Mouse (Mus musculus): Measurements from ENCODE around the gene Crat. TPM values are rescaled to one million over a fixed set of nuclear protein-coding genes. Genes with fewer than 3 reads are reported as not detected.

Crat gene
- 27.0 and 27.9 TPM in 2 replicates for polyA plus RNA-seq (2015; fragmentation: Nextera tagmentation; extraction: Ambion mirVana)

DNA sequence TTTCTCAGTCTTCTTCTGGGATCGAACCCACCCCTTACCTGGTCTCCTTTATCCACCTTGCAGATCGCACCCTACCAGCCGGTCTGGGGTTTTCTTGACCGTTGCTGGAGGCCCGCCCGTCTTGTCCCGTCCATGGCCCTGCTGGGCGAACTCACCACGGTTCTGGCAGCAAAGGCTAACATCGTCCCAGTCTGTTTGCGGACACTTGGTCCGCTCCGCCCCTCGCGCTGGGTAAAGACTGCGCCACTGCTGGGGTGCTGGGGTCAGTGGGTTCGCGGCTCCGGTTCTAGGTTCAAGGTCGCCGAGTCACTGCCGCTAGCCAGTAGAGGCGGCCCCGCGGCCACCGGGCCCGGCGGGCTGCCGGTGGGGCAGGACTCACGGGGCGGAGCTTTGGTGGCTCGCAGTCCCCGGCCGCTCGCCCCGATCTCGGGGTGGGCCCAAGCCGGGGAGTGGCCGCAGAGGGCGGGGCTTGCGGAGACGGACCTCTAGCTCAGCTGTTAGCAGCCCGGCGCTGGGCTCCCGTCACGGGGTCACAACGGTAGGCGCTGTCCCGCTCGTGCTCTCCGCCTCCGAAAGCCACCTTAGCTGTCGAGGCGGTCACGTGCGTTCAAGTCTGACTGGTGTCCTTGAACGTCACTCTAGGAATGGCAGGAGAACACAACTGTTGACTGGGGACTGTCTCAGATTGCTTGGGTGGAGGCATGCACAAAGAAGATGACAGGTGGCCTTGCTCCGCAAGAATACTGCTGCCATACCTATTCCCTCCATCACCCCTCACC, at the start of gene Crat:
Gene Crat, minus strand, starts transcription at position 657 of the 779 bp plus-strand sequence.

DNA sequence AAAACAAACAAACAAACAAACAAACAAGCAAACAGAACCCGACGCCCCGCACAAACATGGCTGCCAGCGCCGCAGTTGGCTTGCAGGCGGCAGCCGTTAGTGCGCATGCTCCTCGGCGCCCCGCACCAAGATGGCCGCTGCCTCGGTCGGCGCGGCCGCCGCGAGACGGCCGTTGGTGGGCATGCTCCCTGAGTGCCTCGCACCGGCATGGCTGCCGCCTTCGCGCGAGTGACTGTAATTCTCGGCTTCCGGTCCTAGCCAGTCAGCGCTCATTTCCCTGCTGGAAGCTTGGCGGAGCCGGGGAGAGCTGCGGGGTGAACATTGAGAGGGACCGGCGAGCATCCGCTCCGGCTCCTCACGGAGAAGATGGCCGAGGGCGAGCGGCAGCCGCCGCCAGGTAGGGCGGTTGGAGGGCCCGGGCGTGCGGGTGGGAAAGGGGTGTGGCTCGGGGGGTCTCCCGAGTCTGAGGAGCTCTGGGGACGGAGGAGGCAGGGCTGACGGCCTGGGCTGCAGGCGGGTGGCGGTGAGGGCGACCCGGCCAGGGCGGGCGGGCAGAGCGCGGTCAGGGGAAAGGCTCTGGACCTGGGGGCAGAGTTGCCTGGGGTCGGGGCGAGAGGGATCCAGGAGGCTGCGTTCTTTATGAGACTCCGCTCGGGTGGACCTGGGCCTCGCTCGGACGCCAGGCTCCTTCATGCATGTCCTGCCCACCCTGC, 479 bp upstream of the Crat start, which contains the start of gene Ptpa:
Gene Ptpa, plus strand, starts transcription at position 104 of the 713 bp plus-strand sequence.

DNA sequence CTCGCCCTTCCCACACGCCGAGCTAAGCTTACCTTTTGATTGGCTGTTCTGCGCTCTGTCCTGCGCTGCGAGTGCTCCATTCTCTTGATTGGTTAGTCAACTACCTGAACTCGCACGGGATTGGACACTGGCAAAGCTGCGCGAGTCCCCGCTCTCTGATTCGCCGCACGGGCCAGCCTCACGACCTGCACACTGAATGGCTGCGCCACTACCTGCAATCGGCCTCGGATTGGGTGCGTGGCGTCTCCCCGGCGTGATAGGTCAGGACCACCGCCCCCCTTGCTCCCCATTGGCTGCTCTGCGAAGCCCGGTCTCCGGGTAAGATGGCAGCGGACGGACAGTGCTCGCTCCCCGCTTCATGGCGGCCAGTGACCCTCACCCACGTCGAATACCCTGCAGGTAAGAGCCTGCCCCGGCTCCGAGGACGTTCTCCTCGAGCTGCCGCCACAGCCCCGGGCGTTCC, 23.5 kb downstream of the Crat start, which contains the start of gene Dolpp1:
Gene Dolpp1, plus strand, starts transcription at position 141 of the 463 bp plus-strand sequence.

DNA sequence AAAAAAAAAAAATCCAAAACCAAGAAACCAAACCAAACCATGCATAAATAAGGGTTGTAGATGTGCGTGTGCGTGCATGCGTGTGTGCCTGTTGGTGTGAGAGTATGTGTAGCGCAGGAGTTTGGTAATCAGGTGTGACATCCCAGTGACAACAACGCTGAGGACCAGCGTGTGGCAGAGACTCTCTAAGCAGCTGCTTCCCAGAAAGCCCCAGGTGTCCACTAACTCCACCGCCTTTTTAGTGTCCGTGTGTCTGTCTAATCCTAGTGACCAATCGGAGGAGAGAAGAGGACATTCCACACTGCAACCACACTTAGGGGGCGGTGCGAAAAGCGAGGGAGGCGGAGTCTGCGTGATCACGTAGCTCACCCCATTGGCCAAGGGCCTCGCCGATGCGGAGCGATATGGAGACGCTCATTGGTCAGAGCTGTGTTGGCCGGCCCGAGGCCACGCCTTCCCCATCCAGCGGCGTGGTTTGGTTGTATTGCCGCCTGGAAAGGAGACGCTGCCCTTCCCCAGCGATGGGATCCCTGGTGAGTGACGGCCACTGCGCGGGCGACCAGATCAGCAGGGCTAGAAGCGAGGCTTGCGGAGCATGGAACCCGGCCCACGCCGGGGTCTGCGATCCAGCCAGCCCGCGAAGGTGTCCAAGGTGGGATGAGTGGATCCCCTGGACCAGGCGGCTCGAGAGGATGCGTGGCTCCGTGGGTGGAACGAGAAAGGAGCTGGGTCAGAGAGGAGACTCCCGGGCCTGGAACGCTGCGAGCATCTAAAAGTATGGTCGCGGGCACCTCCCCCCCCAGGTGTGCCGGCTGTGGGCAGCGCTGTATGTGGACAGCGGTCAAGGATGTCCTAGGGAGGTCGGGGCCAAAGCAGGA, 51.6 kb downstream of the Crat start, which contains the start of gene Miga2:
Gene Miga2, plus strand, starts transcription at position 461 of the 878 bp plus-strand sequence.

DNA sequence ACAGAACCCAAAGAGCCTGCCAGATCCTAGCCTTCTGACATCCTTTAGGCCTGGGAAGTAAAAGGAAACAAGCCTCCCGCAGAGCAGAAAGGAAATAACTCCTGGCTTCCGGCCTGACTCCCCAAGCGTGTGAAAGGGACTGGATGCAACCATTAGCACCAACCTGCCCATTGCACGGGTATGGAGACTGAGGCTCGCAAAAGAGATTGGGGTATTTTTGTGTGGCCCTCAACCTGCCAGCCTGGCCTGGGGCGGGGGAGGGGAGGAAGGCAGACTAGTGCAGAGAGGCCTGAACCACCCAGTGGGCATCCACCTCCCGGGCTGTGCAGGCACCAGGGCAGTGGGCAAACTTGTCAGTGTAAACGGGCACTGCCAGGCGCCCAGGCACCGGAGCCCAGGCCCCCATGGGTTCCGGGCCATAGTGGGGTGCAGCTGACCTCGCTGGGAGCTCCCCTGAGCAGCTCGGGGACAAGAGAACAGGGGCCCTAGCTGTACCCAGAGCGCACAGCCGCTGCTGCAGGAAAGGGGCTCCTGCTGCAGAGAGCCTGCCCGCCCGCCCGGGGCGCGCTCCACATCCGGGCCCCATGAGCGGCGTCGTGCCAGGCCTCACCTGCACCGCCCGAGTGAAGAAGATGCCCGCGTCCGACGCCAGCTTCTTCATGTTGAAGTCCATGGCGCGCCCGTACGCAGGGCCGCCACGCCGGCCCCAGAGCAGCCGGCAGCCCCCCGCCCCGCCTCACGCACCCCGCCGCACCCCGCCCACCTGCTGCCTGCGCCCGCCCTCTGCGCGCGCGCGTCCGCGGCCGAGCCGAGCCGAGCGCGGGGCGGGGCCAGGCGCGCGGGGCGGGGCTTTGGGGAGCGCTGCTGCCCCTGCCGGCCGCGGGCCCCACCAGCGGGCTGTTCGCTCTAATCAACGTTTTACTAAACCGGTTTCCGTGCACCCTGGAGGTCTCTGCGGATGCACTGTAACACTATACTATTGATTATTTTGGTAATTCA, 56.8 kb downstream of the Crat start, which contains the start of gene Sh3glb2:
Gene Sh3glb2, minus strand, starts transcription at position 805 of the 999 bp plus-strand sequence.

Small RNA genes lying within 50 kb of the gene (microRNA-seq; reads per million reads assigned to microRNA genes)
- gene Gm47292 (ENCODE audit: borderline replicate concordance, insufficient number of aligned reads): not detected

Other genes starting within 250 kb of the Crat start
- 29.2 and 38.9 TPM in 2 replicates for gene Endog, start 244.3 kb downstream of the Crat start, polyA plus RNA-seq (2015; fragmentation: Nextera tagmentation; extraction: Ambion mirVana)
- gene Spout1, start 237.4 kb downstream of the Crat start, polyA plus RNA-seq (2015; fragmentation: Nextera tagmentation; extraction: Ambion mirVana): 25.1 and 32.0 TPM in 2 replicates
- gene Kyat1, start 210.0 kb downstream of the Crat start, polyA plus RNA-seq (2015; fragmentation: Nextera tagmentation; extraction: Ambion mirVana): 7.2 and 12.4 TPM in 2 replicates
- 31.8 and 34.7 TPM in 2 replicates for gene Lrrc8a, start 178.1 kb downstream of the Crat start, polyA plus RNA-seq (2015; fragmentation: Nextera tagmentation; extraction: Ambion mirVana)
- gene Gm28035, start 175.2 kb downstream of the Crat start, polyA plus RNA-seq (2015; fragmentation: Nextera tagmentation; extraction: Ambion mirVana): 0.11 and 0.12 TPM in 2 replicates
- gene Phyhd1, start 149.6 kb downstream of the Crat start, polyA plus RNA-seq (2015; fragmentation: Nextera tagmentation; extraction: Ambion mirVana): 7.4 and 9.5 TPM in 2 replicates
- not detected in 2 replicates for gene Gm28038, start 134.8 kb downstream of the Crat start, polyA plus RNA-seq (2015; fragmentation: Nextera tagmentation; extraction: Ambion mirVana)
- gene Dolk, start 129.5 kb downstream of the Crat start, polyA plus RNA-seq (2015; fragmentation: Nextera tagmentation; extraction: Ambion mirVana): 23.1 and 40.6 TPM in 2 replicates
- 16.5 and 23.9 TPM in 2 replicates for gene Nup188, start 129.4 kb downstream of the Crat start, polyA plus RNA-seq (2015; fragmentation: Nextera tagmentation; extraction: Ambion mirVana)
- gene Sh3glb2, start 56.5 kb downstream of the Crat start, polyA plus RNA-seq (2015; fragmentation: Nextera tagmentation; extraction: Ambion mirVana): 64.0 and 93.0 TPM in 2 replicates
- 8.7 and 17.0 TPM in 2 replicates for gene Miga2, start 51.6 kb downstream of the Crat start, polyA plus RNA-seq (2015; fragmentation: Nextera tagmentation; extraction: Ambion mirVana)
- 17.3 and 17.9 TPM in 2 replicates for gene Dolpp1, start 23.6 kb downstream of the Crat start, polyA plus RNA-seq (2015; fragmentation: Nextera tagmentation; extraction: Ambion mirVana)
- 90.2 and 99.4 TPM in 2 replicates for gene Ptpa, start 226 bp upstream of the Crat start, polyA plus RNA-seq (2015; fragmentation: Nextera tagmentation; extraction: Ambion mirVana)
- 5.2 and 5.4 TPM in 2 replicates for gene Ier5l, start 58.4 kb upstream of the Crat start, polyA plus RNA-seq (2015; fragmentation: Nextera tagmentation; extraction: Ambion mirVana)
- gene Cstad, start 179.2 kb upstream of the Crat start, polyA plus RNA-seq (2015; fragmentation: Nextera tagmentation; extraction: Ambion mirVana): 2.5 and 3.7 TPM in 2 replicates

All from adrenal gland, postnatal 0 days (tissue).